Mouse (Mus musculus) 416B (cell line): Measurements from ENCODE around the gene Osbpl3.
A peak's percentile ranks its signal among the peaks of the same experiment; 100 is the strongest.

Experiments used
- DNase-seq: peaks from one replicate; pipeline ENCODE4 v3.0.0; 2011; ENCODE audit warnings: low read depth

The Osbpl3 gene

DNA sequence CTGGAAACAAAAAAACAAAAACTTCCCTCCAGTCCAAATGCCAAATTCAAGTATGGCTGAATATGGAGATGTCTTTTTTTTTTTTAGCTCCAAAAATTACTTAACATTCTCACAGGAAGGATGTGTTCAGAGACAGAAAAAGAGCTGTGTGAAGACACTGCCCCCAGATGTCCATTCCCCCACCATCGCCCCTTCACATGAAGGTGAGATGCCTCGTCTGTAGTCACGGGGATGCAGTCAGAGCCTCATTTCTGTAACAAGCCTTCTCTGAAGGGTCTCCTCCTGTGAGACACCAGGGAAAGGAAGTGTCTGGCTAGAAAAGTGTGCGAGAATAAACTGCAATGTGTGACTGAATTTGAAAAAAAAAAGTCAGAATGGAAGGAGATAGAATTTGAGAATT is 53.1 kb downstream of the Osbpl3 start:
- DNase-seq, result no peak

DNA sequence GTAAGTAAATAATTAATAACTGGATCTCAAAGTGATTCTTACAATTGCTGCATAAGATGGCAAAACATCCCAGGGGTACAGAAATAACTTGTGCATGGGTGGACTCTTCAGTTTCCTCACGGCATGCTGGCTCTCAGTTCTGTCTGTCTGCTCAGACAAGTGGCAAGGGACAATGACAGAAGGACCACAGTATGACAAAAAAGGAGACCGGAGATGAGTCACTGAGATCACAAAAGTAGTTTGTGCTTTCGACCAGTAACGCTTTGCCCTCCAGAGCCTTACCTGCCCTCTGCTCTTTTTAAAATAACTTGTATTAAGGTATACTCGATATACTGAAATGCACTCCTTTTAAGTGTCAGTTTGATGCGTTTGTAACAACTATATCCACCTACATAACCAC is 55.8 kb downstream of the Osbpl3 start:
- DNase-seq, result no peak

DNA sequence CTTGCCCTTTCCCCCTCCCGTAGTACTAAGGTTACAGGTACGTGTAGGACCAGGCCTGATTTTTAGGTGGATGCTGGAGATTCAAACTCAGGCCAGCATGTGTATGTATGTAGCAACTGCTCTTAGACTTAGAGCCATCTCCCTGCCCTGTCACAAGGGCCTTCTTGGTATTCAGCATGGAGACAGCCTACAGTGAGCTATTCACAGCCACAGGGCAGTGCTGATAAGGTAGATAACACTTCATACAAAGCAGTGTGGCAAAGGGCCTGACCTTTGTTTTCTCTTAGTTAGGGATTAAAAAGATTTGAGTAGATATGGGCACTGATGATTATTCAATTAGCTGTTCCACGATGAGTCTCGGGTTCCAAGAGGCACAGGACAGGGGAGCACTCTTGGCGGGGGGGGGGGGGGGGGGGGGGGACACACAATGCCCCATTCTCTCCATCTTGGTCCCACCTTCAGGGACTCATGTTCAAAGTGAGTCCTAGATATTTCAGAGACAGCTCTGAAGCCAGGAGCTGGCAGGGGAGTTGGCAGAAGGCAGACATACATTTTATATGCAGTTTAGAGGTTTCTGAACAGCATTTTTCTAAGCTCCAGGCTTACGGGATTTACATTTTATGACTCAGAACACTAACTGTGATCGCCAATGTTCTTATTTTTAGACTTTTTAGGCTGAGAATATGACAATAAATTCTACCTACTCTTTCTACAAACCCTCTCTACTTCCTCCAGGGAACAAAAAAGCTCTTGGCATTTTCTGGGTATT is 56.4 kb downstream of the Osbpl3 start:
- DNase-seq, result no peak

DNA sequence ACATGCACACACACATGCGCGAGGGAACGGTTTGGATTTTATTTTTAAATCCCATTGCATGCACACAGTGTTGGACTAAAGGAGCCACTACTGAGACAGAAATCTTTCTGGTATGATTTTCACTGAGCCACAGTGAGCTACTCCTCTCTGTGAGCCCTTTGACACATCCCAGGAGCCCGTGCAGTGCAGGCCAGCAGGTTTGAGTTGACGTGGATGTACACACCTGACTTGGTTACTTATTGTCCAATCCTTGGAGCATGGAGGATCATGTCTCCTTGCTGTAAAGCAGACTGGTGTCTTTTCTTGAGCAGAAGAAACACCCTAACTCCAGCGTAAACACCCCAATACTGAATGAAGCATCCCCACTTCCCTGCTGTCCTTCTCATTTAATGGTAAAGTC is 57.7 kb downstream of the Osbpl3 start:
- DNase-seq, result no peak

DNA sequence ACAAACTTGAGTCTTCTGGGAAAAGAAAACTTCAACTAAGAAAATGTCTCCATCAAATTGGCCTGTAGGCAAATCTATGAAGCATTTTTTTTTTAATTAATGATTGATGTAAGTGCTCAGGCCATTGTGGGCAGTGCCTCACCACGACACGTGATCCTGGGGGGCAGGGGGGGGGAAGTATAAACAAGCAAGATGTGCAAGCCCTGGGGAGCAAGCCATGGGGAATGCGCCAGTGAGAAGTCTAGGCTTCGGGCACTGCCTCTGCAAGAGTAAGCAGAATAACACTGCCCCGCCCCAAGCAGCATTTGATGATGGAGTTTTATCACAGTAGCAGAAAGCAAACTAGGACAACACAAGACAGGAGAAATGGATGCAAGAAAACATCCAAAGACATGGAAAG is 58.9 kb downstream of the Osbpl3 start:
- no peak for DNase-seq

DNA sequence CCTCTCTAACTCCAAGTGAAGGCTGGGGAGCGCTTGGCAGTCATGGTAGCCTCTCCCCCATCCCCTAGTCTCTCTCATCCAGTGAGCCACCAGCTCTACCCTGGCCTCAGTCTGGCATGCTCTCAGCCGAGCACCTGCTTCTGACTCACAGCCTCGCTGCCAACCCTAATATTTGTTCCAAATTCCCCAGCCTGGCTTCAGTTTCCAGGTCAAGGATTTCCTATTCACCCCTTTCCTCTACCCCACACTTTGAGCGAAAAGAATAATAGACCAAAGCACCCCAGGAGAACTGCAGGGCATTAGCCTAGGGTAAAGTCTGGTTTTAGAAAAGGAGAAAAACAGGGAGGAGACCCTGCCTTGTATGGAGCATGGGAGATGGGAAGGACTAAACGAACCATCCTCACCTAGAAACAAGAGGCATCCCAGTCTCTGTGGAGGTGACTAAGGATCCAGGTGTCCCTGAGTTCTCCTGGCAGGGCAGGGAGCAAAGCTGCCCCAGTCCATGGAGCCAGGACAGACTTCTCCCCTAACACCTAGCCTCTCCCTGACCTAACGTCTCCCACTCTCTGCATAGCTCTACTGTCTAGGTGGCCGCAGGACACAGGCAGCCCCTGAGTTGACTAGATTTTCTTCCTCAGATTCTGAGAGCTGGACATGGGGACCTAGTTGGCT is 60.2 kb downstream of the Osbpl3 start:
- DNase-seq, result no peak

DNA sequence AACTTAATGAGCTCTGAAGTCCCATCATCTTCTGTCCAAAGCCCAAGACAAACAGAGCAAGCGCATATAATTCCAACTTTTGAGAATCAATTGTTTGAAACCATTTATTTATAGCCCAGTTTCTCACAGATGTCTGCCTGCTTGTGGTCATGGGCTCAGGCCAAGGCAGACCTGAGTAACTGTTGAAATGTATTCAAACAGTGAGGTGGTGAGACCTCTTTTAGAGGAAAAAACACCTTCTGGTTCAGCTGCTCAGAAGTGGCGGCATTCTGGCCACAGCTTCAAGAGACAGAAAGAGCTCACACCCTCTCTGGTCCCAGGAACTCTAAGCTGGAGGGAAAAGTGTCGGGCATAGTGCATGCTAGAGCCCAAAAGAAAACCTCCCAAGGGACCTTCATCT is 61.6 kb downstream of the Osbpl3 start:
- no peak for DNase-seq

DNA sequence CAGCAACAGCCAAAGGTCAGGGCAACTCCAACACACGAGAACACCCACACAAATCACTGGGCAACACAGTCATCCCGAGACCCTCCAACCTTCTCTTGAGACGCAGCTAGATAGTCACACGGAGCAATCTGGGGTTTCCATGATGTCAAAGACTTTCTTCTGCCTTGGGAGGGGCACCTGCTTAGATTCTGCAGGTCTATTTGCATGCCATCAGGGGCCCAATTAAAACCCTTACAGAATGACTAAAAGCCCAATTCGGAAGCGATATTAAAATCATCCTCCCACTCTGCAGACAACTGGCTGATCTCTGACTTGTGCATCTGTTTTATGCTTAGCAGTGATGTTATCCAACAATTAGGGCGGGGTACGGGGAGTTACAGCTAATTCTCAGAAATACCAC is 62.0 kb downstream of the Osbpl3 start:
- DNase-seq, result no peak

DNA sequence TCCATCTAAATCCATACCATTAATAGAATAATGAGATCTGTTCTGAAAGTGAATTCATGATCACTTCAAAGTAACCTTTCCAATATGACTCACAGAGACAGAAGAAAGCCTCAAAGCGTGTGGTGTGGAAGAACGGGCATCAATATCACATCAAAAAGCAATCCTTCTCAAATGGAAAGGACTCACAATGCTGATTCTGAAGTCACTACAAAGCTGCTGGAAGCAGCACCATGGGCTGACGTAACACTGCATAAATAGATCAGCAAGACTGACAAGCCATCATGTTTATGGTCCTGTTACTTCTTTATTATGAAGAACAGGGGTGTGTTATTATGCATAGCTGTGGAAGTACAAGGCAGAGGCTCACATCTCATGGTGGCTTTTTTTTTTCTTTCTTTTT is 64.0 kb downstream of the Osbpl3 start:
- DNase-seq, result no peak

DNA sequence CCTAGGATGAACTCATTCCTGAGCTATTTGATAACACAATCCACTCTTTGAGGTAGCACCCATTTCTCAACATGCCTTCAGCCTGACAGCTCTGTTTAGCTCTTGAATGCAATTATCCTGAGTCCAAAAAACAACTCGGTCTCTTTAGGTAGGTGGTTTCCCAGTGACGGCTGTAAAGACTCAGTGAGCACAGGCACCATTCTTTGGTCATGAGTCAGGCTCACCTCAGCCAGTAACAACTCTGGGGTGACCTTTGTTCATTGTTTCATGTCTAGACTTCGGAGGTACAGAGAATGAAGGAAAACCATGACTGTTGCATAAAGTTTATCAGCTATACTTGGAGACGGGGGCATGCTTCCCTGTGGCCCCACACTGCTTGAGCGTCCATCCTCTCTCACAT is 65.7 kb downstream of the Osbpl3 start:
- no peak for DNase-seq

DNA sequence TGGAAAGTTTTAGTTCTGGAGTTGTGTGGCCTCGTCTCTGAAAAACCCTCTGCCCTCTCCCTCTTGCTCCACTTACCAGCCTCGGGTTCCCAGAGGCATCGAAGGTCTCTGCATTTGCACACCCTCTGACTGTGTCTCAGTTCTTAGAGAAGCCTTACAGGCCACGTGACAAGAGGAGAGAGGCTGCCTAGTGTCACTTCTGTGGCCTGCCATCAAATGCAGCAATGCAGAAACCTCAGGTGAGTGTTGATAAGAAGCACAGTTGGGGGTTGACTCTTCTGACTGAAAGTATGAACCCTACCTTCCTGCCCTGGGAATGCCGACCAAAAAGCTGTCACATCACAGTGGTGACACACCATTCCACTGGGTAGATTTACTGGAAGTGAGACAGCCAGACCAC is 68.4 kb downstream of the Osbpl3 start:
- no peak for DNase-seq

DNA sequence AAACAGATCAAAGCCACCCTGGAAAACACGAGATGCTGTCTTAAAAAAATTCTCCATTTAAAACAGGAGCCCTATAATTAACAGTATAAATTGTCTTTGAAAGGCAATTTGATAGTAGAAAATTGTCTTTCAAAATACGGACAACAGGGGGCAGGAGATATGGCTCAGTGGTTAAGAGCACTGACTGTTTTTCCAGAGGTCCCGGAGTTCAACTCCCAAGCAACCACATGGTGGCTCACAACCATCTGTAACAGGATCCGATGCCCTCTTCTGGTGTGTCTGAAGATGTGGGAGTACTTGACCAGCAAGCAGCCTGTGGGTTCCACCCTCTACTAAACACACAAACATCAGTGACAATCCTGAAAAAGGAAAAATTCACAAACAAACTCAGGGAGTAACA is 69.5 kb downstream of the Osbpl3 start:
- no peak for DNase-seq

DNA sequence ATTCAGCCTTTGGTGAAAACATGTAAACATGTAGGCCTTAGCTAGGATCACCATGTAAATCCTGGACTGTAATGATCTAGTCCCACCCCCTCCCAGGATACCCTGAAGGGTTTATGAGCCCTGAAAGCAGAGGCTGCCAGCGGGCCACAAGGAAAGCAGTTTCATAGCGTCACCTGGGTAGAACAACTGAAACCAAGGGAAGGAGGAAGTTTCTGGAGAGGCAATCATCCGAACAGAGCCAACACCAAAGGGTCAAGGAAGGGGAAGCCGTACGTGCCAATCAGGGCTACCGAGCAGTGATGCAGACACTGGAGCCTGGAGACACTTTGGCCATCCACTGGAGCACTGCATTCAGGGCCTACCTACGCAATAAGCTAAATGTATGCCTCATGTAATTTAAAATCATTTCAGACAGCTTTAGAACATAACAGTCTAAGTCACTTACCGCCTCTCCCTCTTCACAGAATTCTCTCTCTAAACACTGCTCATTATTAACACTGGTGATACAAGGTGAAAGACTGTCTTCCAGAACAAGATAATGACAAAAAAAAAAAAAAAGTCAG is 70.5 kb downstream of the Osbpl3 start:
- DNase-seq, result no peak

DNA sequence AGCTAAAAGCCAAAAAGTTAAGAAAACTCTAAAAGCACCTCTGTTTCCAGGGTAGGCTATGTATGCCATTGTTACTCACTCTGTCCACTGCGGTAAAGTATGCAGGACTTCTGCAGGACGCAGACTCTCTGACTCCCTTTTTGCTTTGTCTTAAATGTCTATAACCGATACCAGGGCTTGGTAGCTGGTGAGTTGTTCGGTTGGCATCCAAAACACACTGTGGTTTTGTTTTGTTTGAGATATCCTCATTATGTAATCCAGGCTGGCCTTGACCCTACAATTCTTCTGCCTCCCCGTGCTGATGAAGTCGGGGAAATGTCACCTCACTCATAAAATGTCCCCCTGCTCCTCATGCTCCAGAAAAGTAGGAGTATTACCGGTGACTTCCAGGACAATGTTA is 73.3 kb downstream of the Osbpl3 start:
- DNase-seq, result peak; percentile 34

DNA sequence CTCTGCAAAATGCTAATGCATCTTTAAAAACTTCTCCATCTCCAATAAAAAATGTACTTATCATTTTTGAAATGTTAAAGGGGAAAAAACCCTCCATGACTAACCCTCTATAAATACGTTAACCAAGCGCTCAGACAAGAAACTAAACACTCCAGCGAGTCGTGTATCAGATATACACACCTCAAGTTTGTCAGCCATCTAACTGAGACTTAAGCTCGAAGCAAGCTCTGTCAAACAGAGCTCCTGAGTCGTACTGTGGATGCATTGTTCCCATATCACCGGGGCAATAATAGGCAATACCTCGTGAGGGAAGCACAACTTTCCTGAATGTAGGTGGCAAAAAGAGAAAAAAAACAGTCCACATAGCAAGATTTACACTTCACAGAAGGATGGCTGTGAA is 73.8 kb downstream of the Osbpl3 start:
- DNase-seq, result no peak

DNA sequence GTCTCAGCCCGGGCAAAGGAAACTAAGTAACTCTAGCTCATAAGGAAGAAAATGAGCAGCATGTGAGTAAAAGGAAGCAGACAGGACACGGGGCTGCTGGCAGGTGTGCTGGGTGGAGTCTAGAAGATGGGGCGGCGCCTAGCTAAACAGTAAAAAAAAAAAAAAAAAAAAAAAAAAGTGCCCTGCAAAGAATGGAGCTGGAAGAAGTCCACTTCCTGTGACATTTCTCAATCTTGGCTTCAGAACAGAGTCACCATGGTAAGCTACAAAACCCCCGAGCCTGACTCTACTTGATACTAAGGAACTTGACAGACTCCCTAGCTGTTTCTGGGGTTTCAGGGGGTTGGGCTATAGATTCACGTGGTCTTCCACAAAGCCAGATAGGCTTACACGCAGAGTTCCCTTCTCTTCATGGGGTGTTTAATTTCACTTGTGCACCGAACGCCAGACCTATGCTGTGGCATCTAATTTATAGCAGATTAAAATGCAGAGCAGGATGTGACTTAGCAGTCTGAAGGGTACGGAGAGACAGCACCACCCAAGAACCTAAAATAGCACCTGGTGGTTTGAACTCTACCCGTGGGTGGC is 74.4 kb downstream of the Osbpl3 start:
- peak; percentile 94 for DNase-seq

DNA sequence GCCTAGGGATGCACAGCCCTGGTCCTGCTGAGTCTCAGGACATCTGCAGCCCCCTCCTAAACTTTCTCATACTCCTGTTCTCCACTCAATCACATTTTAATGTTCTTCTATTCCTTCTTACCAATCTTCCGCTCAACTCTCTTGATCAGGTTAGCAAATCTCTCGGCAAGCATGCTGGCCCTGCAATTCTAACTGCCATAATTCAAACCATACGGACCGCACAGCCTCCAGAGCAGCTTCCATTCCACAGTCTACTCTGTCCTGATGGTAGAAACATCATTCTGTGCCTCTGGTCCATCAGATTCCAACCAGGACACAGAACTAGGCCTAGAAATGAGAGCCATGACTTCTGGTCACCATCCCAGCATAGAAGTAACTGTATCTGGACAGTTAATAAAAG is 76.3 kb downstream of the Osbpl3 start:
- no peak for DNase-seq

DNA sequence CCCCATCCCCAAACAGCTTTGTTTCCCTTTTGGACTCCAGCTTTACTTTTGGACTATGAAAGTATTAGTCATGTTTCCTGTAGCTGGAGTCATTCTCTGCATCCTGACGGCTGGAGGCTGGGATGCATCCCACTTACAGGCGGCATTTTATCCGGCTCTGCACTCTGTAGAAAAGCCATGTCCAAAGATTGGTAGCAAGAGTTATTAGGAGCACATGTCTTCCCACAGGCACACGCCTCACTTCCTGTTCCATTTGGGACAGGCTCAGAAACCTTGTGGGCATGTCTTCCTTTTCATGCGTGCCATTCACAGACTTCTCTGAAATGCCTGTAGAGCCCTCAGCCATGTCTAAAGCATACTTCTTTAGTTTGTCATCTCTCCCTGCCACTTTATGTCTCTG is 76.9 kb downstream of the Osbpl3 start:
- DNase-seq, result peak; percentile 35

DNA sequence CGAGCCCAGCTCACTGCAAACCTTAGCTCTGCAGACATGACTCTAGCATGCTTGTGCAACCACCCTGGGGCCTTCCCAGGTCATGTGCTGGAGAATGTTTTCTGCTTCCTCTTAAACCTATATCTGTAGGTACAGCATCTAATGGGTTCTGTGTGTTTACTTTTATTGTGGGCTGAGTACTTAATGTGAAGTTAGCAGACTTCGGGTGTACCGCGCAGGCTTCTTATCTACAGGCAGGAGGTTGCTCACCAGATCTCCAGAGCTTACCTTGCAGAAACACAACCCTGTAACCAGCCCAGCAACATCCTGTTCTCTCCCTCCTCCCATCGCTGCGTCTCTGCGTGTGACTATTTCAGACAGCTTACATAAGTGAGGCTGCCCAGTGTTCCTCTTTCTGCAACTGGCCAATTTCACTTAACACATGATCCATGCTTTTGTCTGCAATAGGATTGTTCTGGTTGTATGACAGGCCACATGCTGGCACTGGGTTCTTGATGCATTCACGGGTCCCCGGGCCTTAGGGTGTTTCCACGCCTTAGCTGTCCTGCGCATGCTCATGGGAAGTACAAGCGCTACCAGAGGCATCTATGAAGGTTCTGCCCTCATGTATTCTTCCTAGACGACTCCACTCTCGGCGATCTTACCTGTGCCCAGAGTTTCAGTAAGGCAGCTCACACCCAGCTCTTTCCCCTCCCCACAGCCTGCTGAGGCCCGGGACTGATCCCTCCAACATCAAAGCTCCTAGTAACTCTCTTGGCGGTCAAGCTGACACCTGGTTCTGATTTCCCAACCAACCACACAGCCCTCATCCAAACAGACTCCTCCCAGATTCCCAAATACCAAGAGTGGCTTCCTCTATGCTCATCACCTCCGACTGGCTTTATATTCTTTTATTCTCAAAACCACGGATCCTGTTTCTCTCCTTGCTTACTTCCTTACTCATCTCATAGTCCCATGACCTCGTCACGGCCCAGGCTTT is 78.0 kb downstream of the Osbpl3 start:
- DNase-seq, result peak; percentile 94

DNA sequence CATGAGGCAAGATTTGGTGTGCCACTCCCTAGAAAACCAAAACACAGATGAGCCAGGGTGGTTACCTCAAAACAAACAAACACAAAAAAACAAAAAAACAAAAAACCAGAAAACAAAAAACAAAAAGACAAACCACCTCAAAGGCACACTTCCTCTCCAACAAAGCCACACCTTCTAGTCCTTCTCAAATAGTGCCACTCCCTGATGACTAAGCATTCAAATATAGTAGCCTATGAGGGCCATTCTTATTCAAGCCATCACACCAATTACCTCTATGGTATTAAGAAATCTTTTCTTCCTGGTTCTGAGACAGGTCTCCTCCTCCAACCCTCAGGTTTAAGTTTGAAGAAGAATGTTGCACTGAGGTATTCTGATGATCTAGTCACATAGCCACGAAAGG is 79.3 kb downstream of the Osbpl3 start:
- DNase-seq, result peak; percentile 24

DNA sequence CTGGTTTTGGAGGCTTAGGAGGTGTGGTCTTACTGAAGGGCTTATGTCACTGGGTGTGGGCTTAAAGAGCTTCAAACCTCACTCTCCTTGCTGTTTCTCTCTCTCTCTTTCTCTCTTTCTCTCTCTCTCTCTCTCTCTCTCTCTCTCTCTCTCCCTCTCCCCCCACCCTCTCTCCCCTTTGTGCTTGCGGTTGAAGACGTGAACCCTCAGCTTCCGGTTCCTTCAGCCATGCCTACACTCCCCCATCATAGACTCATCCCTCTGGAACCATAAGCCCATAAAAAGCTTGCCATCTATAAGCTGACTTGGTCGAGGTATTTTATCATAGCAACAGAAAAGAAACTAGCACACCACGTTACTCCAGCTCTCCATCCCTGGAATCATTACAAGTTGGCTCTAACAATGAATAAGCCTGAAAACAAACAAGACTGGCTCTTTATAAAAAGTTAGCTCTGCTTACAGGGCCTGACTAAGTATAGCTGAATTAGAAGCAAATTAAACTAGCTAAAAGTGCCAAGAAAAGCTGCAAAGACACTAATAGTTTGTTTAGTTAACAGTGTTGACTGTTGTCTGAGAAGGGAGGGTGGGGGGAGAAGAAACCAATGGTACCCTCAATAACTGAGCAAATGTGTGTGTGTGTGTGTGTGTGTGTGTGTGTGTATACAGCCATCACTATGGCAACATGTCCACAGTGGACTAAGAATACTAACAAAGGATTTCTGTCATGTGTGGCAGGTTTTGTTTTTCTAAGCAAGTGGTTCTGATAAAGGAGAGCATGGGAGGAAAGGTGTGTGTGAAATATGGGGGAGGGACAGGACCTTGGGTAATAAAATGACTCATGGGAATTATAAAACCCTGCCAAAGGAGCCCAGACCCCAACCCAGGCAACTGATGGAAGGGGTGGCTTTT is 83.2 kb downstream of the Osbpl3 start:
- DNase-seq, result no peak
